Mouse (Mus musculus) layer of hippocampus, postnatal 14 days (tissue): ENCODE measurements around the gene Gm21865. TPM values are rescaled to one million over a fixed set of nuclear protein-coding genes. Genes with fewer than 3 reads are reported as not detected.
"Not testable (repeated sequence)": the region's sequence is repeated elsewhere in the genome, so short reads cannot be mapped to it uniquely, and the experiment has no call there.

Experiments
- DNase-seq, 2 experiments: peaks; one replicate each; pipeline ENCODE4 v3.0.0; 2021 to 2022; ENCODE audit warnings: low spot score in 2 of 2, mixed read lengths in 1 of 2
- long read RNA-seq, 2 experiments: library from polyadenylated mRNA; stranded (forward); transcript quantifications; one replicate each; pipeline ENCODE4 v2.0.0; 2021
- total RNA-seq, 2 experiments: library from RNA; stranded (reverse); gene quantifications; 2 replicates each; pipeline ENCODE4 v1.2.3; 2021

The Gm21865 gene
- not detected for total RNA-seq
- long read RNA-seq, experiment 1: 0 reads
- long read RNA-seq, experiment 2: 0 reads

- not testable (repeated sequence) for DNase-seq
Observed at GRCm38 (mm10) chrY:40316803-40317202, at the start of gene Gm21865. Gene Gm21865 (minus strand): TSS chrY:40316903.

Other genes with a start within 250 kb of the Gm21865 start
- not detected for gene Gm21882, start 64.6 kb upstream of the Gm21865 start, total RNA-seq